Comparison of ENCODE assay signal across 7 mouse cellular contexts in genomic region chr11:31734091-31734490, GRCm38 (mm10).
DNase-seq lines count a peak whose midpoint lies in the region; ATAC-seq and TF ChIP-seq lines count a peak whose summit lies in the region.

No protein-coding gene starts in this region.

- peak; percentile 84 for DNase-seq in brain, embryonic 14.5 days (ENCODE audit: low read depth)
- DNase-seq in cerebellum, postnatal 36 days, result peak; percentile 28 to 39
- peak; percentile 80 for DNase-seq in kidney, adult 11 months
- DNase-seq in midbrain, postnatal 0 days (ENCODE audit: low spot score), result peak; percentile 81
- DNase-seq in thymus, postnatal 4 days, result no peak
- DNase-seq in heart, adult 8-10 months (ENCODE audit: low spot score), result no peak
- DNase-seq in yolk sac, embryonic 10.5 days (ENCODE audit: low spot score), result no peak

- no peak for TF ChIP-seq CTCF in brain, embryonic 14.5 days (IDR thresholded peaks at IDR 0.05; ENCODE audit: borderline replicate concordance, extremely low read depth, insufficient read depth, insufficient read length)
- TF ChIP-seq CTCF in midbrain, postnatal 0 days (IDR thresholded peaks at IDR 0.05), result no peak

- peak; percentile 42 for ATAC-seq in midbrain, postnatal 0 days (ENCODE audit: low FRiP score)

- no peak overlapping the region for H3K4me2 ChIP-seq in midbrain, postnatal 0 days (ENCODE audit: low read depth, low read length, poor library complexity, severe bottlenecking)

- H3K9ac ChIP-seq in midbrain, postnatal 0 days (replicated peaks; ENCODE audit: low read length, poor library complexity, severe bottlenecking), result no peak overlapping the region

- WGBS in midbrain, postnatal 0 days, result 18% methylated on average over 4 of the region's 4 CpGs

- no peak overlapping the region for H3K4me3 ChIP-seq in midbrain, postnatal 0 days (ENCODE audit: low read depth, low read length)

- no peak for TF ChIP-seq POLR2A in brain, embryonic 14.5 days (IDR thresholded peaks at IDR 0.05; ENCODE audit: borderline replicate concordance, extremely low read depth, insufficient read depth, insufficient read length, poor library complexity, severe bottlenecking)

- no peaks in the 10 kb centered on the region for H3K27me3 ChIP-seq in midbrain, postnatal 0 days (ENCODE audit: insufficient read depth, low read length)

- H3K9me3 ChIP-seq in midbrain, postnatal 0 days (ENCODE audit: low read length), result no peaks in the 10 kb centered on the region

- no peaks in the 10 kb centered on the region for H3K36me3 ChIP-seq in midbrain, postnatal 0 days (ENCODE audit: insufficient read depth, low read length)

- H3K4me1 ChIP-seq in midbrain, postnatal 0 days (ENCODE audit: insufficient read depth, low read length), result peaks cover 4% of the 10 kb centered on the region; the same call in 1 of the 2 replicates

- H3K27ac ChIP-seq in midbrain, postnatal 0 days (ENCODE audit: low read depth, low read length), result no peak overlapping the region

Comparison
In these comparisons a context has a peak if more than half of its experiments do, and no peak if none do; other contexts are left out.
1. DNase-seq: peak in brain, embryonic 14.5 days (single experiment), cerebellum, postnatal 36 days (2 of 2), kidney, adult 11 months (single experiment) and midbrain, postnatal 0 days (single experiment); none in thymus, postnatal 4 days (single experiment), heart, adult 8-10 months (single experiment) and yolk sac, embryonic 10.5 days (single experiment).